Mouse (Mus musculus) kidney, adult 2 months (tissue): Measurements from ENCODE around the gene Mapkapk2.

Experiments
- CTCF ChIP-seq: fragments of 200-500 bp; conservative IDR thresholded peaks from 2 replicates; pipeline ENCODE4 v1.5.1; 2011; ENCODE audit warnings: low read depth, mild to moderate bottlenecking, control low read depth, low read length, moderate library complexity, mixed read lengths; ENCODE audit not compliant: insufficient read depth, insufficient read length
- POLR2A ChIP-seq: fragments of 200-500 bp; IDR thresholded peaks from one replicate; pipeline ENCODE4 v1.6.1; 2011; ENCODE audit warnings: low read depth, low read length, control low read depth

- TF ChIP-seq POLR2A = no peak
- no peak for TF ChIP-seq CTCF
Observed at GRCm38 (mm10) chr1:131089525-131090127, 8.0 kb downstream of the Mapkapk2 start.
